Mouse (Mus musculus) telencephalon, adult 2 months (tissue): ENCODE data around the gene Cd9.

Experiments used
- DNase-seq: peaks from one replicate; pipeline ENCODE4 v3.0.0-alpha.2; 2011; ENCODE audit warnings: low read depth, low spot score

Cd9 gene

GRCm38 (mm10) chr6:125434735-125435518 is 59.7 kb downstream of the Cd9 start:
- no peak for DNase-seq

DNA sequence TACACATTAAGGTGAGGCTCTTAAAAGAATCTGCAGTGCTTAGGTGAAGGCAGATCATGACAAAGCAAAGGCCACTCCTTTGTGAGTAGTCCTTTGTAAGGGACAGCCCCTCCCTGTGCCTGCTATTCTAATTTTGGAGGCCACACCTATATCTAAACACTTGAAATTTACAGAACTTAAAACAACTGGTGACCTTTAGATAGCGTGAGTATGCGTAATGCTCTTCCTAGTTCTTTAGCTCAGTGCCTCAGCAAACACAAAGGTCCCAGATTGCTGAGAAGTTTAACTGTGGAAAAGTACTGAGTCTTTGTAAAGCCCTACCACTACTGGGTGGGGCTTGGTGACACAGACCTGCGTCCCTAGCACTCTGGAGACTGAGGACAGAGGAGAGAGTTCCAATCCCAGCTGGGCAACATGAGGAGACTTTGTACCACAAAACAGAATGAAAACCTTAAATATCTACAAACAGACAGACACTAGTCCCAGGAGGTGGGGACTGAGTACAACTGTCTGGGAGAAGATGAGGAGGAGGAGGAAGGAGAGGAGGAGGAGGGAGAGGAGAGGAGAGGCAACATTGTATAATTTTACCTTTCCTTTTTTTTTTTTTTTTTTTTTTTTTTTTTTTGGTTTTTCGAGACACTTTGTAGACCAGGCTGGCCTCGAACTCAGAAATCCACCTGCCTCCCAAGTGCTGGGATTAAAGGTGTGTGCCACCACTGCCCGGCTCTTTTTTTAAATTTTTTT is 60.7 kb downstream of the Cd9 start:
- no peak for DNase-seq

DNA sequence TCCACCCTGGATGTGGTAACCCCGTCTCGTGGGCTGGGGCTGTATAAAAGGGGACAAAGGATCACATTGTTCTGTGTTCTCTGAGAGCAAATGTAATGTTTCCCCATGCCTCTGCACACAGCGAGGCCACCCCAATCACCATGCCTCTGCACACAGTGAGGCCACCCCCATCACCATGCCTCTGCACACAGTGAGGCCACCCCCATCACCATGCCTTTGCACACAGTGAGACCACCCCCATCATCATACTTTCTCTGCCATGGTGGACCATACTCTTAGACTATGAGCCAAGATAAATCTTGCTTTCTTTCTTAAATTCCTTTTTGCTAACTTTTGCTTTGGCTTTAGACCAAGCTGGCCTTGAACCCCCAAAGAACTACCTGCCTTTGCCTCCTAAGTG is 61.3 kb downstream of the Cd9 start:
- DNase-seq: no peak

GRCm38 (mm10) chr6:125432522-125432921 is 62.1 kb downstream of the Cd9 start:
- DNase-seq: no peak

GRCm38 (mm10) chr6:125430982-125431381 is 63.6 kb downstream of the Cd9 start:
- DNase-seq: no peak

- no peak for DNase-seq
These were observed 64.1 kb downstream of the Cd9 start for GRCm38 (mm10) chr6:125430358-125430958.

- DNase-seq: no peak
These were observed 64.8 kb downstream of the Cd9 start for GRCm38 (mm10) chr6:125429741-125430140.

GRCm38 (mm10) chr6:125426383-125427360 is 67.9 kb downstream of the Cd9 start:
- DNase-seq: no peak

- DNase-seq: no peak
These were observed 69.1 kb downstream of the Cd9 start for GRCm38 (mm10) chr6:125425205-125426090.

DNA sequence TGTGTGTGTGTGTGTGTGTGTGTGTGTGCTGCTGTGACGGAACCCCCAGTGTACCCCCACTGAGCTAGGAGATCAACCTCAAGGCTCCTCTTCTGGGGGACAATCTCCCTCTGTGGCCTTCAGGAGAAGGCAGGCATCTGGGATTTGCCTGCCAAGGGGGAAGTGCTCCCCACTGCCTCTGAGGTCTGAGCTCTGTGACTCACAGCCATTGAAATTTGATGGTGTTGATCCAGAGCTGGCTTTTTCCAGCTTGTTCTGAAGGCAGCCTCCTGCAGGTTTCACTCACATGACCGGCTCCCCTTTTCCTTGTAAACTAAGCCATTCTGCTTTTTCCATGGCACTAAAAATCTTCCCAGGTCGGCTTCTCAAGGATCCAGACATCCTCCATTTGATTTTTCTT is 70.4 kb downstream of the Cd9 start:
- no peak for DNase-seq

GRCm38 (mm10) chr6:125423507-125423906 is 71.1 kb downstream of the Cd9 start:
- no peak for DNase-seq

DNA sequence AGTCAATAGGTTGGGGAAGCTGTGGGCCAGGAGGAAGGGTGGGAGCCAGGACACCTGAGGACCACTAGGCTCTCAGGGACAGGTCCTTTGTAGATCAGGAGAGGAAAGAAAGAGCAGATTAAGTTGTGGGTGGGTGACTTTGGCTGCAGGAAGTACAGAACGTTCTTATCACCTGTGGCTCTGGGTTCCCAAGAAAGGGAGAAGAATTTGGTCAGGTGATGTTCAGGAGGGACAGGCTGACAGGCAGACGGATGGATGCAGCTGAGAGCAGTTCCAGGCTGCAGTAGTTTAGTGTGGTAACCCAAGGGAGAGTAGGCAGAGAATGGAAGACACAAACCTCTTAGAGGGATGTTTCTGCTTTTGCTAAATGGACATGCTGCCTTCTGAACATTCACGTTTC is 71.5 kb downstream of the Cd9 start:
- no peak for DNase-seq

- DNase-seq: no peak
These were observed 72.4 kb downstream of the Cd9 start for GRCm38 (mm10) chr6:125422051-125422822.

GRCm38 (mm10) chr6:125420458-125421063 is 74.0 kb downstream of the Cd9 start:
- no peak for DNase-seq

DNA sequence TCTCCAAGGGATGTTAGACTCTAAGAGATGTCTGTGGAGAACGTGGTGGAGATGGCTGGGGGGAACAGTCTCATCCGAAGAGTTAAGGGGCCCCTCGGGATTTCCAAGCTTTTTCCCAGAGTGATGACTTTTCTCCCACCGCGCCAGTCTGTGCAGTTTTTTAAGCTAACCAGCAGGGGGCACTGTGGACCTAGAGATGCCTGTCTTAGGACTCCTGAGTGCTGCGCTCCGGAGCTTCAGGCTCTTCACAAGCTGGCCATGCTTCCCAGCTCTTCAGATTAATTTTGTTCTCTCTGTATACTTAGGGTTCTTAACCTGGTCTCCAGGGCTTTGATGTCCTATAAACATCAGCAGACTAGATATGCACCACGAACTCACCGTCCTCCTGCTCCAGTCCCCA is 75.8 kb downstream of the Cd9 start:
- DNase-seq: no peak

DNA sequence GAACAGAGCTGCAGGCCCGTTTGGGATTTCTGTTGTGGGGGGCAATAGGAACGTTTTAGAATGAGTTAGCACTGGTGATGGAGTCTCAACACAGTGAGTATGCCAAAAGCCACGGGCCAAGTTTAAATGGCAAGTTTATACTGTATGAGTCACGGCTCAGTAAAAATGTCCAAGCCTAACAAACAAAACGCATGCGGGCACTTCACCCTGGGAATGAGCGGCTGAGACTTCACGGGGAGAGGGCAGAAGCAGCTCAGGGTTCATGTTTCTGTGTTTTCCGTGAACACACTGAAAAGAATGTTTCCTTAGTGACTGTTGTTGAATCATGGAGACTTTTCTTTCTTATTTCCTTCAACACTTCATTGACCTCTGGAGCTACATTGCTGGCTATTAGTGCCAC is 81.3 kb downstream of the Cd9 start:
- no peak for DNase-seq

- DNase-seq: no peak
These were observed 82.9 kb downstream of the Cd9 start for GRCm38 (mm10) chr6:125411661-125412060.

GRCm38 (mm10) chr6:125410995-125411547 is 83.5 kb downstream of the Cd9 start:
- no peak for DNase-seq

DNA sequence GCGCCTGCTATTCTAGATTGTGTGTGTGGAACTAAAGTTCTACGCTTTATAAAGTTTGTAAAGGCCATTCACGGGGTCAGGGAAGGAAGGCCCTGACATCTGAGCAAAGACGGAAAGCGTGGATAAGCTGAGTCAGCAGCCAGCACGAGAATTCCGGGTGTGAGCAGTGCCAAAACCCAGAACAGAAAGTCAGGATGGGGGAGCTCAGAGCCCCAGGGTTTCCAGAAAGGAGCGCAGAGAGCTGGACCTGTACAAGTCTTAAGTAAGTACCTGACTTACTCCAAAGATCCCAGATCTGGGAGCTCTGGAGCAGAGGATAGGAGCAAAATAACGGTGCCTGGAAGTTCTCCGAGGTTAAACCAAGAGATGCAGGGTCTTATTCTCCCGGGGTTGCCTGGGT is 84.0 kb downstream of the Cd9 start:
- DNase-seq: no peak
